Mouse (Mus musculus): ENCODE measurements around the gene Ttll12.

GRCm38 (mm10) chr15:83603046-83603396 is 8.1 kb upstream of the Ttll12 start:
- no peak for TF ChIP-seq CTCF (IDR thresholded peaks at IDR 0.05; ENCODE audit: borderline replicate concordance, insufficient read depth, low read depth, low read length)
- TF ChIP-seq POLR2A (IDR thresholded peaks at IDR 0.05; ENCODE audit: borderline replicate concordance, insufficient read depth, low read length), result no peak

All from cerebellum, adult 2 months (tissue).